Mouse (Mus musculus) testis, adult 2 months (tissue): ENCODE results near the gene Gbp7.

Experiments used
- CTCF ChIP-seq: fragments of 200-500 bp; IDR thresholded peaks from 2 replicates; pipeline ENCODE4 v1.5.1; 2012; ENCODE audit warnings: low read depth, mild to moderate bottlenecking, inconsistent platforms, low read length, moderate library complexity; ENCODE audit not compliant: control insufficient read depth, insufficient read depth, insufficient replicate concordance
- POLR2A ChIP-seq: fragments of 200-500 bp; IDR thresholded peaks from 2 replicates; pipeline ENCODE4 v1.6.1; 2012; ENCODE audit warnings: low read depth, mild to moderate bottlenecking, inconsistent platforms, low read length, moderate library complexity; ENCODE audit not compliant: control insufficient read depth

GRCm38 (mm10) chr3:142555623-142556022, 25.5 kb downstream of the Gbp7 start:
- no peak for TF ChIP-seq CTCF
- TF ChIP-seq POLR2A, result no peak
